Mouse (Mus musculus) C2C12 (cell line): ENCODE data around the gene Irf9. TPM values are rescaled to one million over a fixed set of nuclear protein-coding genes. Genes with fewer than 3 reads are reported as not detected.

Experiments
- H3K27me3 ChIP-seq: one replicate; pipeline ENCODE4 v1.6.1; 2011; ENCODE audit not compliant: control insufficient read depth, insufficient read depth, insufficient read length
- H3K36me3 ChIP-seq: one replicate; pipeline ENCODE4 v1.6.1; 2011; ENCODE audit not compliant: control insufficient read depth, insufficient read depth
- H3K4me3 ChIP-seq: one replicate; pipeline ENCODE4 v1.5.1; 2011; ENCODE audit warnings: mild to moderate bottlenecking, control low read depth; ENCODE audit not compliant: poor library complexity, insufficient read depth, severe bottlenecking
- H3K79me2 ChIP-seq: one replicate; pipeline ENCODE4 v1.6.1; 2011; ENCODE audit not compliant: control insufficient read depth, insufficient read depth
- H3K79me3 ChIP-seq: one replicate; pipeline ENCODE4 v1.6.1; 2011; ENCODE audit warnings: low read depth, control low read depth
- H3ac ChIP-seq: one replicate; pipeline ENCODE3; 2011; ENCODE audit warnings: low read depth; ENCODE audit not compliant: control insufficient read depth, insufficient read length
- CEBPB ChIP-seq: IDR thresholded peaks from one replicate; pipeline ENCODE4 v1.6.1; 2011; ENCODE audit warnings: low read depth, mild to moderate bottlenecking, control low read depth, moderate library complexity
- CTCF ChIP-seq: IDR thresholded peaks from one replicate; pipeline ENCODE4 v1.5.1; 2011; ENCODE audit not compliant: control insufficient read depth, insufficient read depth, insufficient read length
- FOSL1 ChIP-seq: IDR thresholded peaks from one replicate; pipeline ENCODE4 v1.8.0; 2011; ENCODE audit warnings: mild to moderate bottlenecking, low read length; ENCODE audit not compliant: poor library complexity, insufficient read depth, severe bottlenecking
- MAX ChIP-seq: IDR thresholded peaks from one replicate; pipeline ENCODE4 v1.6.1; 2011; ENCODE audit warnings: mild to moderate bottlenecking, control low read depth
- MYOD1 ChIP-seq: IDR thresholded peaks from one replicate; pipeline ENCODE4 v1.6.1; 2011; ENCODE audit warnings: low read depth; ENCODE audit not compliant: control insufficient read depth, insufficient read length
- MYOG ChIP-seq: IDR thresholded peaks from one replicate; pipeline ENCODE4 v1.6.1; 2011; ENCODE audit not compliant: control insufficient read depth, insufficient read length; ENCODE audit errors: extremely low read depth
- USF1 ChIP-seq: IDR thresholded peaks from one replicate; pipeline ENCODE4 v1.6.1; 2011; ENCODE audit warnings: low read depth, mild to moderate bottlenecking, control low read depth, moderate library complexity
- long read RNA-seq, 2 experiments: library from polyadenylated mRNA; unstranded; transcript quantifications; one replicate each; pipeline ENCODE4 v2.0.0; 2019 to 2020
- polyA plus RNA-seq: library from polyadenylated mRNA; unstranded; fragments of >200 nt; fragmentation: generic; extraction: Trizol; gene quantifications from one replicate; pipeline ENCODE4 v1.2.1, GENCODE M21; 2012; ENCODE audit warnings: missing spikeins

Gene Irf9
- 3.3 TPM for polyA plus RNA-seq
- long read RNA-seq, experiment 1, partial matches to known transcripts = 0 of 1 reads
- long read RNA-seq, experiment 1, other reads (novel, unspliced or antisense) = 0 of 1 reads
- long read RNA-seq, experiment 2, transcript Irf9-202 (9 exons, 2,459 nt) = major isoform, 6 of 7 reads
- long read RNA-seq, experiment 2, partial matches to known transcripts = 0 of 7 reads
- long read RNA-seq, experiment 2, other reads (novel, unspliced or antisense) = 0 of 7 reads

DNA sequence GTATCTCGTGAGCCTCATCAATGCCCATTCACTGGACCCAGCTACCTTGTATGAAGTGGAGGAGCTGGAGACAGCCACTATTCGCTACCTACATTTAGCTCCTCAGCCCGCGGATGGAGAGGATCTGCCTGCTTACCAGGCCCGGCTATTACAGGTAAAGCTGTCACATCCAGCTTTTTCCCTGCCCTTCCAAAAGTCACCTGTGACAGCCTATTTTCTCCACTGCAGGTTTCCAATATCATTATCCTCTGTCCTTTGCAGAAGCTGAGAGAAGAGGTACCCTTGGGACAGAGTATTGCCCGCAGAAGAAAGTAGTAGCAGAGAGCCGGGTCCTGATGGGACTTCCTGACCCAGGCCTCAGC lies at the start of gene Irf9:
Gene Irf9 (plus strand): TSS at position 301 of the 362 bp plus-strand sequence.
- TF ChIP-seq CEBPB (no peak), MYOD1 (no peak), MAX (no peak), MYOG (no peak), USF1 (no peak), CTCF (no peak), FOSL1 (no peak)
- Histone ChIP-seq H3K27me3 (no peaks in the 10 kb centered on the region), H3K79me2 (no peaks in the 10 kb centered on the region), H3ac (no peak within 1 kb of the TSS), H3K79me3 (no peaks in the 10 kb centered on the region), H3K36me3 (peaks cover 70% of the 10 kb centered on the region), H3K4me3 (no peak within 1 kb of the TSS)

DNA sequence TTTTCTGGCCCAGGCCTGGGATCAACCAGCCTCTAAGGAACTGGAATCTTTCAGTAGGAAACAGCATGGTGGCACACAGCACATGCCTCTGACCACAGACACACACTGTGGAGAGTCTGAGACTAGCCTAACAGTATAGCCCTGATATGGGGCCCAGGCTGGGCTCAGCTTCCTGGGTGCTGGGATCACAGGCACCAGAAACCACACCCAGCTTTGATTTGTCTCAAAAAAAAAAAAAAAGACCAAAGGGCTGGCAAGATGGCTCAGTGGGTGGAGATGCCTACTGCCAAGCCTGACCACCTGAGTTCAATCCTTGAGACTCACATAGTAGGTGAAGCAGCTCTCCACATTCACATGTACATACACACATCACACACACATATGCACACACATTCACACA lies 48.7 kb upstream of the Irf9 start:
- no peaks in the 10 kb centered on the region for H3K79me3 ChIP-seq
- H3ac ChIP-seq = no peak overlapping the region
- H3K27me3 ChIP-seq = no peaks in the 10 kb centered on the region
- H3K36me3 ChIP-seq = peaks cover 8% of the 10 kb centered on the region
- H3K79me2 ChIP-seq = no peaks in the 10 kb centered on the region
- no peak for TF ChIP-seq CTCF
- no peak for TF ChIP-seq MYOD1
- TF ChIP-seq CEBPB = no peak
- no peak for TF ChIP-seq MAX
- no peak for TF ChIP-seq FOSL1
- TF ChIP-seq MYOG = no peak
- TF ChIP-seq USF1 = no peak
- no peak overlapping the region for H3K4me3 ChIP-seq

DNA sequence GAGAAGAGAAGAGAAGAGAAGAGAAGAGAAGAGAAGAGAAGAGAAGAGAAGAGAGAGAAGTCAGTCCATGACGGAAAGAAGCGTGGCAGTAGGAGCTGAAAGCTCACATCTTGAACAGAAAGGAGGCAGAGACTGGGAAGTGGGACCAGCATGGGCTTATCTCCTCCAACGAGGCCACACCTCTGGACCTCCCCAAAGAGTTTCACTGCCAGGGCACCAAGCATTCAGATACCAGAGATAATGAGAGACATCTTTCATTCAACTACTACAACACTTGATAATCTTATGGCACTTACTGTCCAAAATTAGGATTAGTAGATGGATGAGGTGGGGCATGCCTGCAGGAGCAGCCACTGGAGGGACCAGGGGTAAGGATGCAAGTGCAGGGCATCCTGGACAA lies 47.6 kb upstream of the Irf9 start:
- H3K79me3 ChIP-seq = no peaks in the 10 kb centered on the region
- H3K79me2 ChIP-seq = no peaks in the 10 kb centered on the region
- no peaks in the 10 kb centered on the region for H3K27me3 ChIP-seq
- H3ac ChIP-seq = no peak overlapping the region
- no peak overlapping the region for H3K4me3 ChIP-seq
- no peaks in the 10 kb centered on the region for H3K36me3 ChIP-seq
- TF ChIP-seq CTCF (no peak), FOSL1 (no peak), MAX (no peak), MYOG (no peak), MYOD1 (no peak), CEBPB (no peak), USF1 (no peak)

DNA sequence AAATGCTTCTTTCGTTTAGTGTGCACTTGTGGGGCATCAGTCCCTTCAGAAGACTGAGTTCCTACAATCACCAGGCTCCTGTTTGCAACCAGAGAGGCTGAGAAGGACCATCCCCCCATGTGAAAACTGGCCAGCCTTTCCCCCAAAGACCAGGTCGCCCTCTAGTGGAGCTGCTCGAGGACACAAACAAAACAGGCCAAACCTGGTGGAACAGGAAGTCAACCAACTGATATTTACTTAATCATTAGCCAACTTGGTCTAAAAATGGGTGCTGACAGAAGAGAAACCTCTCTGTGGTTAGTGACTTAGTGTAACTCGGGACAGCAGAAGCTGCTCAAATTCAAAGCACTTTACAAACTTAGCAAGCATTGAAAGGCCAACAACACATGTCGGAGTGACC lies 46.4 kb upstream of the Irf9 start:
- Histone ChIP-seq H3K79me3 (no peaks in the 10 kb centered on the region), H3ac (no peak overlapping the region), H3K36me3 (no peaks in the 10 kb centered on the region), H3K4me3 (no peak overlapping the region), H3K79me2 (no peaks in the 10 kb centered on the region), H3K27me3 (no peaks in the 10 kb centered on the region)
- peak; percentile 58 for TF ChIP-seq CTCF
- peak; percentile 30 for TF ChIP-seq MAX
- TF ChIP-seq USF1 = no peak

DNA sequence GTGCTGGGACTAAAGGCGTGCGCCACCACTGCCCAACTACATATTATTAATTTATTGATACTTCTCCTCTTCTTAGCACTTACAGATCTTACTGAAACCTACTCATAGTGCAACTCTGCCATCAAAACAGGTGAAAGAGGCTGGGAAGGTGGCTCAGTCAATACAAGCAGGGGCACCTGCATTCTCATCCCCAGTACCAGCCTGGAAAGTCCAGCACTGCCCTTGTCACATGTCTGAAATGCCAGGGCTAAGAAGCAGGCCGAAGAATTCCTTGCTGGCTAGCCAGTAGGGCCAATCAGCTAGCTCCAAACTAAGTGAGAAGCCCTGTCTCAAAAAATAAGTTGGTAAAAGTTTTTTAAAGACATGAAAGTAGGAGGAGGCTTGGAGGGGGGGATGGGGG lies 45.8 kb upstream of the Irf9 start:
- Histone ChIP-seq H3K36me3 (no peaks in the 10 kb centered on the region), H3K27me3 (no peaks in the 10 kb centered on the region), H3ac (no peak overlapping the region), H3K4me3 (no peak overlapping the region), H3K79me3 (no peaks in the 10 kb centered on the region), H3K79me2 (no peaks in the 10 kb centered on the region)
- TF ChIP-seq USF1 (no peak), MYOD1 (no peak), CEBPB (no peak), FOSL1 (no peak), CTCF (no peak), MYOG (no peak), MAX (no peak)

DNA sequence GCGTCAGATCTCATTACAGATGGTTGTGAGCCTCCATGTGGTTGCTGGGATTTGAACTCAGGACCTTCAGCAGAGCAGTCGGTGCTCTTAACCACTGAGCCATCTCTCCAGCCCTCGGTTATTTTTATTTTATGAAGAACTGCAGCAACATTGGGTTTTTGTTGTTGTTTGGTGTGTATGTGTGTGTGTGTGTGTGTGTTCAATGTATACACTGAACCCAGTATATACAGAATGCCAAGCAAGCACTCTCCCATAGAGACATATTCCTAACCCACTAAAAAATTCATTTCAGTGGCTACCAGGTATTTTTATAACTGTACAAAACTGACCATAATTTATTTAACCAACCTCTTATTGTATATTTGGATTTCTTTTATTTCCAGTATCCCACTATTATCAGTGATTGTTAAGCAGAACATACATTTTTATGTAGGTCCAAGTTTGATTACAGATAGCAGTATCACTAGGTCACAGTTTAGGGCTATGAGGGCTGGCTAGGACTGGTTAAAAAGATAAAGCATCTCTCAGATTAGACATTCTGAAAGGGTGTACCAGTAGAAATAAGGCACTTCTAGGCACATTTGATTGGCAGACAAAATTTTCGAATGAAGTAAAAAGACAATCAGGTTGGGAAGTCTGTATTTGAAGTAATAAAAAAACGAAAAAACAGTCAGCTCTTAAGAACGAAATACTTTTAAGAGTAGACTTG lies 44.5 kb upstream of the Irf9 start:
- Histone ChIP-seq H3ac (no peak overlapping the region), H3K36me3 (no peaks in the 10 kb centered on the region), H3K79me2 (no peaks in the 10 kb centered on the region), H3K4me3 (no peak overlapping the region), H3K27me3 (no peaks in the 10 kb centered on the region), H3K79me3 (no peaks in the 10 kb centered on the region)
- no peak for TF ChIP-seq USF1
- no peak for TF ChIP-seq CEBPB
- TF ChIP-seq FOSL1 = no peak
- TF ChIP-seq MYOD1 = no peak
- TF ChIP-seq MYOG = no peak
- no peak for TF ChIP-seq MAX
- no peak for TF ChIP-seq CTCF
